Mouse (Mus musculus) mesoderm, embryonic 11.5 days (tissue): ENCODE results near the gene Gpha2.

ENCODE experiments used
- DNase-seq: peaks from one replicate; pipeline ENCODE4 v3.0.0-alpha.2; 2012; ENCODE audit warnings: low read depth, low spot score

Gpha2 gene

GRCm38 (mm10) chr19:6241274-6242107 lies 15.3 kb downstream of the Gpha2 start, which contains the start of gene Atg2a:
Gene Atg2a (plus strand): TSS chr19:6241668.
- DNase-seq: peak; percentile 100

- DNase-seq: peak; percentile 31
Observed at GRCm38 (mm10) chr19:6242281-6242680, 16.1 kb downstream of the Gpha2 start.

- DNase-seq: no peak
Observed at GRCm38 (mm10) chr19:6243226-6243625, 17.0 kb downstream of the Gpha2 start.

GRCm38 (mm10) chr19:6245806-6246205 lies 19.6 kb downstream of the Gpha2 start:
- no peak for DNase-seq

GRCm38 (mm10) chr19:6247526-6248300 lies 21.5 kb downstream of the Gpha2 start:
- no peak for DNase-seq

GRCm38 (mm10) chr19:6253021-6253420 lies 26.8 kb downstream of the Gpha2 start:
- no peak for DNase-seq

- DNase-seq: no peak
Observed at GRCm38 (mm10) chr19:6260428-6260827, 34.2 kb downstream of the Gpha2 start.

- no peak for DNase-seq
Observed at GRCm38 (mm10) chr19:6260946-6261345, 34.8 kb downstream of the Gpha2 start.

- DNase-seq: no peak
Observed at GRCm38 (mm10) chr19:6261379-6261778, 35.2 kb downstream of the Gpha2 start.

- peak; percentile 77 for DNase-seq
Observed at GRCm38 (mm10) chr19:6262222-6262621, 36.0 kb downstream of the Gpha2 start.

GRCm38 (mm10) chr19:6262839-6263433 lies 36.8 kb downstream of the Gpha2 start:
- no peak for DNase-seq

- DNase-seq: no peak
Observed at GRCm38 (mm10) chr19:6264200-6264599, 38.0 kb downstream of the Gpha2 start.

- DNase-seq: no peak
Observed at GRCm38 (mm10) chr19:6264945-6265344, 38.8 kb downstream of the Gpha2 start.

GRCm38 (mm10) chr19:6265727-6266182 lies 39.6 kb downstream of the Gpha2 start:
- no peak for DNase-seq

GRCm38 (mm10) chr19:6267306-6268169 lies 41.4 kb downstream of the Gpha2 start:
- DNase-seq: no peak

- DNase-seq: peak; percentile 93
Observed at GRCm38 (mm10) chr19:6268170-6268528, 42.0 kb downstream of the Gpha2 start.

- no peak for DNase-seq
Observed at GRCm38 (mm10) chr19:6268670-6269132, 42.5 kb downstream of the Gpha2 start.

GRCm38 (mm10) chr19:6269798-6270475 lies 43.8 kb downstream of the Gpha2 start:
- no peak for DNase-seq

GRCm38 (mm10) chr19:6270661-6271060 lies 44.5 kb downstream of the Gpha2 start:
- no peak for DNase-seq

- DNase-seq: no peak
Observed at GRCm38 (mm10) chr19:6271206-6271605, 45.0 kb downstream of the Gpha2 start.

- no peak for DNase-seq
Observed at GRCm38 (mm10) chr19:6272053-6272452, 45.9 kb downstream of the Gpha2 start.
